Mouse (Mus musculus) testis, adult 2 months (tissue): ENCODE measurements around the gene Prr15l.

ENCODE experiments used
- CTCF ChIP-seq: fragments of 200-500 bp; IDR thresholded peaks from 2 replicates; pipeline ENCODE4 v1.5.1; 2012; ENCODE audit warnings: low read depth, mild to moderate bottlenecking, inconsistent platforms, low read length, moderate library complexity; ENCODE audit not compliant: control insufficient read depth, insufficient read depth, insufficient replicate concordance
- POLR2A ChIP-seq: fragments of 200-500 bp; IDR thresholded peaks from 2 replicates; pipeline ENCODE4 v1.6.1; 2012; ENCODE audit warnings: low read depth, mild to moderate bottlenecking, inconsistent platforms, low read length, moderate library complexity; ENCODE audit not compliant: control insufficient read depth

DNA sequence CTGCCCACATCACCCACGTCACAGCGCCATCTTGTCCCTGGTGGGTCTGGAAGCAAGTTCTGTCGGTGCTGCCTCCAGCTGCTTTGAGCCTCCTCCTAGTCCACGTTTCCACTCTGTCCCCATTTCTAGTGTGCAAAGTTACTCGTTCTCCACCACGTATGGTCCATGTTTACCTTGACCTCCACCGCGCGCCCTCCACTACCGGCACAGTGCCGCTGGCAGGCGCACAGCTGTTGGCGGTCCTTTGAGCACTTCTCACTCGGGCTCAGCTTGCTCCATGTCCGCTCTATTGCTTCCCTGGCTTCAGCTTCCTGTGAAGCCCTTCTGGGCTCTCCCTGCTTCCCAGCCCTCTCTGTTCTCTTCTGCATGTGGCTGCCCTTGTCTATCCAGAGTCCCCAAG is 53.6 kb downstream of the Prr15l start:
- TF ChIP-seq CTCF (no peak), POLR2A (no peak)
